Mouse (Mus musculus): ENCODE measurements around the gene Pla2g2c. TPM values are rescaled to one million over a fixed set of nuclear protein-coding genes. Genes with fewer than 3 reads are reported as not detected.

The Pla2g2c gene
- polyA plus RNA-seq, 2 experiments: 0.01 TPM; not detected in 1

GRCm38 (mm10) chr4:138685813-138686212 is 38.8 kb upstream of the Pla2g2c start:
- no peak overlapping the region for H3K9ac ChIP-seq (replicated peaks)
- no peaks in the 10 kb centered on the region for H3K36me3 ChIP-seq (replicated peaks; ENCODE audit: control insufficient read depth, insufficient read depth, low read depth)
- H3K9me3 ChIP-seq (ENCODE audit: control insufficient read depth, low read length): no peaks in the 10 kb centered on the region
- WGBS (ENCODE audit: insufficient replicate concordance): 61% methylated on average over 6 of the region's 6 CpGs
- DNase-seq (ENCODE audit: low read depth in 3 of 3, low spot score in 3 of 3) (no peak), ATAC-seq (ENCODE audit: insufficient read depth) (no peak)
- H3K4me1 ChIP-seq (replicated peaks; ENCODE audit: control insufficient read depth in 2 of 2, insufficient read depth in 2 of 2, low read length in 1 of 2): no peaks in the 10 kb centered on the region
- H3K27me3 ChIP-seq (ENCODE audit: control insufficient read depth, insufficient read depth, low read length): no peaks in the 10 kb centered on the region
- no peak overlapping the region for H3K4me2 ChIP-seq (ENCODE audit: low read depth)
- H3K27ac ChIP-seq: no peak overlapping the region
- no peak overlapping the region for H3K4me3 ChIP-seq (ENCODE audit: insufficient read depth in 1 of 2, low read depth in 2 of 2, low read length in 2 of 2)
- no peak for TF ChIP-seq EP300 (IDR thresholded peaks at IDR 0.05; ENCODE audit: low read depth)
- TF ChIP-seq CTCF (IDR thresholded peaks at IDR 0.05; ENCODE audit: low read depth): no peak

DNA sequence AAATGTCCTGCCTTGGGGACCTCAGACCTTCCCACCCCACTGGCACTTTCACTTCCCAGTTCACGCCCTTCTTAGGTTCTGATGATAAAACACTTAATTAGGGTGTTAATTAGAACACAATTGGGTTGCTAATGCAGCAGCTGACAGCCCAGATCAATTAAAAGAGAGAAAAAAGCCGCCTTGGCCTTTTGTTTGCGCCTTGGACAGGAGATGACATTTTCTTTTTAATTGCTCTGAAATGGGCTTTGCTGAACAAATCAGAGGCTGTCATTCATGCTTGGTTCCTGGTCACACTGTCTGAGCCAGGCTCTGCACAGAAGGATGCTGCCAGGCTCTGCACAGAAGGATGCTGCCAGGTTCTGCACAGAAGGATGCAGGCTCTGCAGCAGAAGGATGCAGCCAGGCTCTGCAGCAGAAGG is 35.5 kb upstream of the Pla2g2c start:
- H3K4me1 ChIP-seq (replicated peaks; ENCODE audit: control insufficient read depth in 2 of 2, insufficient read depth in 2 of 2, low read length in 1 of 2): no peaks in the 10 kb centered on the region
- no peak overlapping the region for H3K4me2 ChIP-seq (ENCODE audit: low read depth)
- H3K9me3 ChIP-seq (ENCODE audit: control insufficient read depth, low read length): no peaks in the 10 kb centered on the region
- no peak overlapping the region for H3K4me3 ChIP-seq (ENCODE audit: insufficient read depth in 1 of 2, low read depth in 2 of 2, low read length in 2 of 2)
- H3K36me3 ChIP-seq (replicated peaks; ENCODE audit: control insufficient read depth, insufficient read depth, low read depth): no peaks in the 10 kb centered on the region
- DNase-seq (ENCODE audit: low read depth in 3 of 3, low spot score in 3 of 3): no peak
- ATAC-seq (ENCODE audit: insufficient read depth): no peak
- no peak overlapping the region for H3K27ac ChIP-seq
- no peaks in the 10 kb centered on the region; the same call in 1 of the 2 replicates for H3K27me3 ChIP-seq (ENCODE audit: control insufficient read depth, insufficient read depth, low read length)
- H3K9ac ChIP-seq (replicated peaks): no peak overlapping the region
- TF ChIP-seq CTCF (IDR thresholded peaks at IDR 0.05; ENCODE audit: low read depth): no peak
- no peak for TF ChIP-seq EP300 (IDR thresholded peaks at IDR 0.05; ENCODE audit: low read depth)
- 13% methylated on average over 3 of the region's 3 CpGs for WGBS (ENCODE audit: insufficient replicate concordance)

DNA sequence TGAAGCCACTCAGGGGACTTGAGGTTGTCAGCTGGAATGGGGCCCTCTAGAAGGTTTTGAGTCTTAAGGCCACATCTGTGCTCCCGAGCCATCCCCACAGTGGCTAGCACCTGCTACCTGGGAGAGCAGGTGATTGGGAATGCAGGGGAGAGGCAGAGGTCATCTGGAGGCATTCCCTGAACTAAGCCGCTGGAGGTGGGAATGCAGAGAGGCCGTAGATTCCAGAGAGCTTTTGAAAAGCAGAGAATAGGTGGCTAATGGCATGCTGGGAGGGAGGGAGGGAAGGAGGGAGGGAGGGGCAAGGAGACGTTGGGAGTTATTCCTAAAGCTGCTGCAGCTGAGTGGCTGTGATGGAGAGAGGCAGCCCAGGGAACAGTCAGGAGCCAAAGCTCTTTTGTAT is 34.0 kb upstream of the Pla2g2c start:
- H3K27me3 ChIP-seq (ENCODE audit: control insufficient read depth, insufficient read depth, low read length): no peaks in the 10 kb centered on the region; the same call in 1 of the 2 replicates
- H3K9ac ChIP-seq (replicated peaks): no peak overlapping the region
- no peak overlapping the region for H3K27ac ChIP-seq
- H3K4me3 ChIP-seq (ENCODE audit: insufficient read depth in 1 of 2, low read depth in 2 of 2, low read length in 2 of 2): no peak overlapping the region
- H3K4me2 ChIP-seq (ENCODE audit: low read depth): no peak overlapping the region
- no peak for DNase-seq (ENCODE audit: low read depth in 3 of 3, low spot score in 3 of 3)
- WGBS (ENCODE audit: insufficient replicate concordance): 5% methylated on average over 4 of the region's 4 CpGs
- no peaks in the 10 kb centered on the region for H3K36me3 ChIP-seq (replicated peaks; ENCODE audit: control insufficient read depth, insufficient read depth, low read depth)
- no peak for ATAC-seq (ENCODE audit: insufficient read depth)
- H3K4me1 ChIP-seq (replicated peaks; ENCODE audit: control insufficient read depth in 2 of 2, insufficient read depth in 2 of 2, low read length in 1 of 2): no peaks in the 10 kb centered on the region
- no peaks in the 10 kb centered on the region for H3K9me3 ChIP-seq (ENCODE audit: control insufficient read depth, low read length)
- TF ChIP-seq EP300 (IDR thresholded peaks at IDR 0.05; ENCODE audit: low read depth) (no peak), CTCF (IDR thresholded peaks at IDR 0.05; ENCODE audit: low read depth) (no peak)

DNA sequence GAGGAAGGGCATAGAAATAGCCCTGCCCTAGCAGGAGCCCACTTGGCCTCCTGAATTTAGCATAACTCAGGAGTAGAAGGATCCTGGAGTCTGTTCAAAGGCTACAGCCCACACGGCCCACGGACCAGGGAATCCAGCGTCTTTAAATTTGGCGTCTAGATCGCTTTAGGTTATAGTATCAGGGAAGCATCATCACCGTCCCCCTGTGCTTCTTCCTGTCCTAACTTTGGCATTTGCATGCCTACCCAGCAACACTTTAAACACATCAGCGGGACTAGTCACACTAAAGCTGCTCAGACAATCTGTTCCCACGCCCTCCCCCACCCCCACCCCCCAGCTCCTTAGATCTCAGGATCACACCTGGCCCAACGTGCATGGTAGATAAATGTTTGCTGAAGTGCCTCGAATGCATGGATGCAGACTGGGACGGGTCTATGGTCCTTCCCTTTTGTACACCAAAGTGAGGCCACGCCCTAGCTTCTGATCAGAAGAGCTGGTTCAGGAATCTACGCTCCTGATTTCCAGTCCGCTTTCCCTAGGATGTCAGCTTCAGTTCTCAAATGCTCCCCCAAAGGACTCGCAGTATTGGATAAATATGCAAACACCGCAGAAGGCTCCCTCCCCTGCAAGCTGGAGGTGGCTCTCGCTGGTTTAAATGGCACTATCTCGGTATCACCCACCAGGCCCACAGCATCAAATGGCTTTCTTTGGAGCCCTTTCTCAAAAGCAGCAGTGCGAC is 33.0 kb upstream of the Pla2g2c start:
- WGBS (ENCODE audit: insufficient replicate concordance): 8% methylated on average over 19 of the region's 19 CpGs
- no peak for ATAC-seq (ENCODE audit: insufficient read depth)

DNA sequence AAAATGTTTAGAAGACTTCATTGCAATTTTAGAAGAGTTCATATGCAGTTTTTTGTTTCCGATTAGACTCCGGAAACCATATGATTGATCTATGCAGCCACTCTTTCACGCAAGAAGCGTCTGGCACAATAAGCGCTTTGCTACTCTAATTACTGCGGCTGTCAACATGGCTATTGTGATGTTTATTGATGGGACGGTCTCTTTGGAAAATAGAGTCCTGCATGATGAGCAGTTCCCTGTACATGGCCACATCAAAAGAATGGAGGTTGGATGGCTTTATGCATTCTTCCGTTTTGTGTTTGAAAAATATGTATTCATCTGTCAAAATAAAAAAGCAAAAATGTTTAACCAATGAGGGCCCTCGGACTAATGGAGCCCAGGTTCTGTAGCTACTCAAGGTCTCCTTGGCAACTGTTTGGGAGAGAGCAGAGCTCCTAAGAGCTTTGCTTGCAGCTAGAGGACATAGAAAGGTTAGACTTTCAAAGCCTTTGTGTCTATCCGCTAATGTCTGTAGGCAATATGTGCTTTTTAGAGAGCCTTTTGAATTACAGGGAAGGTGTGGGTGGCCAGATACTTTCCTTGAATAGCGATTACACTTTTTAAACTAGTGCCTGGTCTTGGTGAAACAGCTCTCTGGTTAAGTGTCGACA is 31.4 kb upstream of the Pla2g2c start:
- H3K4me3 ChIP-seq (ENCODE audit: insufficient read depth in 1 of 2, low read depth in 2 of 2, low read length in 2 of 2): no peak overlapping the region
- H3K27me3 ChIP-seq (ENCODE audit: control insufficient read depth, insufficient read depth, low read length): no peaks in the 10 kb centered on the region; the same call in 1 of the 2 replicates
- WGBS (ENCODE audit: insufficient replicate concordance): 60% methylated on average over 12 of the region's 12 CpGs
- H3K4me2 ChIP-seq (ENCODE audit: low read depth): no peak overlapping the region
- no peak overlapping the region for H3K27ac ChIP-seq
- no peaks in the 10 kb centered on the region for H3K36me3 ChIP-seq (replicated peaks; ENCODE audit: control insufficient read depth, insufficient read depth, low read depth)
- H3K9me3 ChIP-seq (ENCODE audit: control insufficient read depth, low read length): no peaks in the 10 kb centered on the region
- TF ChIP-seq EP300 (IDR thresholded peaks at IDR 0.05; ENCODE audit: low read depth): no peak
- DNase-seq (ENCODE audit: low read depth in 3 of 3, low spot score in 3 of 3) (no peak), ATAC-seq (ENCODE audit: insufficient read depth) (no peak)
- no peak overlapping the region for H3K9ac ChIP-seq (replicated peaks)
- no peaks in the 10 kb centered on the region for H3K4me1 ChIP-seq (replicated peaks; ENCODE audit: control insufficient read depth in 2 of 2, insufficient read depth in 2 of 2, low read length in 1 of 2)

More for the DNA sequence above, 33.0 kb upstream of the Pla2g2c start:
- no peak for DNase-seq (ENCODE audit: low read depth in 3 of 3, low spot score in 3 of 3)
- no peak overlapping the region for H3K9ac ChIP-seq (replicated peaks)
- H3K4me2 ChIP-seq (ENCODE audit: low read depth): no peak overlapping the region
- H3K9me3 ChIP-seq (ENCODE audit: control insufficient read depth, low read length): no peaks in the 10 kb centered on the region
- no peaks in the 10 kb centered on the region for H3K4me1 ChIP-seq (replicated peaks; ENCODE audit: control insufficient read depth in 2 of 2, insufficient read depth in 2 of 2, low read length in 1 of 2)
- H3K27me3 ChIP-seq (ENCODE audit: control insufficient read depth, insufficient read depth, low read length): no peaks in the 10 kb centered on the region; the same call in 1 of the 2 replicates
- no peak overlapping the region for H3K4me3 ChIP-seq (ENCODE audit: insufficient read depth in 1 of 2, low read depth in 2 of 2, low read length in 2 of 2)
- no peaks in the 10 kb centered on the region for H3K36me3 ChIP-seq (replicated peaks; ENCODE audit: control insufficient read depth, insufficient read depth, low read depth)
- TF ChIP-seq CTCF (IDR thresholded peaks at IDR 0.05; ENCODE audit: low read depth) (no peak), EP300 (IDR thresholded peaks at IDR 0.05; ENCODE audit: low read depth) (no peak)
- no peak overlapping the region for H3K27ac ChIP-seq
